Mouse (Mus musculus) intestine, embryonic 15.5 days (tissue): Measurements from ENCODE around the gene Dst. TPM values are rescaled to one million over a fixed set of nuclear protein-coding genes. Genes with fewer than 3 reads are reported as not detected.

Experiments used
- ATAC-seq: fragments of 200-750 bp; cut with Nextera tagmentation; 2 replicates; pipeline ENCODE4 v1.8.0; 2017; ENCODE audit warnings: moderate TSS enrichment, moderate library complexity
- H3K27ac ChIP-seq: fragments of 300-500 bp; sonication (generic); 2 replicates; pipeline ENCODE4 v1.5.1; 2015; ENCODE audit warnings: mild to moderate bottlenecking, inconsistent platforms
- H3K27me3 ChIP-seq: fragments of 300-500 bp; sonication (generic); replicated peaks from 2 replicates; pipeline ENCODE4 v1.6.1; 2015; ENCODE audit warnings: inconsistent platforms
- H3K36me3 ChIP-seq: fragments of 300-500 bp; sonication (generic); 2 replicates; pipeline ENCODE4 v1.6.1; 2015; ENCODE audit warnings: inconsistent platforms
- H3K4me1 ChIP-seq: fragments of 300-500 bp; sonication (generic); replicated peaks from 2 replicates; pipeline ENCODE4 v1.6.1; 2015; ENCODE audit warnings: inconsistent platforms
- H3K4me2 ChIP-seq: fragments of 300-500 bp; sonication (generic); replicated peaks from 2 replicates; pipeline ENCODE4 v1.6.1; 2015; ENCODE audit warnings: mild to moderate bottlenecking, inconsistent platforms
- H3K4me3 ChIP-seq: fragments of 300-500 bp; sonication (generic); replicated peaks from 2 replicates; pipeline ENCODE4 v1.5.1; 2015; ENCODE audit warnings: inconsistent platforms
- H3K9ac ChIP-seq: fragments of 300-500 bp; sonication (generic); 2 replicates; pipeline ENCODE4 v1.6.1; 2015; ENCODE audit warnings: inconsistent platforms
- H3K9me3 ChIP-seq: fragments of 300-500 bp; sonication (generic); 2 replicates; pipeline ENCODE4 v1.6.1; 2016; ENCODE audit warnings: inconsistent platforms
- WGBS: fragments of 180-500 bp; shearing (Covaris S2); methylation state at CpG from one replicate; pipeline ENCODE4 v1.1.7; 2015; 5-methylcytosine and 5-hydroxymethylcytosine counted together
- polyA plus RNA-seq: library from polyadenylated mRNA; unstranded; fragments of >200 nt; fragmentation: Nextera tagmentation; extraction: Ambion mirVana; gene quantifications from 2 replicates; pipeline ENCODE4 v1.2.1, GENCODE M21; 2015

Dst gene
- polyA plus RNA-seq, 1 experiment from 2014 or later: 19.2 TPM

DNA sequence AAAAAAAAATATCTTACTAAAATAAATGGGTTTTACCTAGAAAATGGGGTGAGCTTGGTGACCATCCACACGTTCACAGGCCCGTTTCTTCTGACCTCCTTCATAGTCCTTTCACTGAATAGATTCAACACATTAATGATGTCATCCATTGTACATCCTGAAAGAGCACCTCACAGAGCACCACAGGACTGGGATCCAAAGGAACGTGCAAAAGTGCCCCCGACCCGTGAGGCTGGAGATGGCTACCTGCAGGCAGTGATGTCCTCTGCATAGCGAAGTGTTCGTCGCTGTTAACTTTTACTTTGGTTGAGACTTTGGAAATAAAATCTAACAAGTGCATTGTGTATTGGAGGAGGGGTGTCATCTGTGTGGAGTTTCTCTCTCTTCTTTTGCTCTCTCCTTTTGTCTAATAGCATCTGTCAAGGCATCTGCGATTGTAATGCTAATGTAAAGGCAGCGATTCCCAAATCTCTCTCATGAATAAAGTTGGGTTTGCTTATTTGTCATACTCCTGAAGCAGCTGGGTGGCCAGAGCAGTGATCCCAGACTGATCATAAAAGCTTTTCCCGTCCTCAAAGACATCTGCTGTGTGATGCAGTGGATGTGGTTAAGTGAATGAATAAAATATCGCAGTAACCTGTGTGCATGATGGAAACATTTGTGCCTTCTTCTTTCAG is 275.4 kb downstream of the Dst start:
- H3K27me3 ChIP-seq: no peaks in the 10 kb centered on the region
- ATAC-seq: no peak
- no peak overlapping the region for H3K4me3 ChIP-seq
- H3K9ac ChIP-seq: no peak overlapping the region
- H3K36me3 ChIP-seq: no peaks in the 10 kb centered on the region
- H3K4me2 ChIP-seq: no peak overlapping the region
- H3K9me3 ChIP-seq: no peaks in the 10 kb centered on the region
- no peaks in the 10 kb centered on the region for H3K4me1 ChIP-seq
- 89% methylated on average over 12 of the region's 12 CpGs for WGBS
- no peak overlapping the region for H3K27ac ChIP-seq

DNA sequence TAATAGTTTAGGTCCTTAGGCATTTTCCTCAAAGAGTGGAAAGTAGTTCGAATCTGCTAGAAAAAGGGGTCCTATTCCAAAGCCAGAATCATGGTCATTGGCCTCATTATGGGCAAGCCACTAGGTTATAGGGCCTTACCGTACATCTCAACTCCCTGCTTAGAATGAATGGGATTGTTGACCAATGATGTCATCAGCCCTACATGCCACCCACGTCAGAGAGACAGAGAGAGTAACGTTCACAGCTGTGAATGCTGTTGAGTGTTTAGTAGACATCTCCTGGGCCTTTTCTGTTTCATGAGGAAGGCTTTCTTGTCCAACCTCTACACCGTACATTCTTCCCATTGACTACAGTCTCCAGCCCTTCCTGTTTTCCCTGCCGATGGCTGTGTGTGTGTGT is 276.2 kb downstream of the Dst start:
- Histone ChIP-seq H3K4me1 (no peaks in the 10 kb centered on the region), H3K4me2 (no peak overlapping the region), H3K4me3 (no peak overlapping the region), H3K36me3 (no peaks in the 10 kb centered on the region), H3K9ac (no peak overlapping the region), H3K9me3 (no peaks in the 10 kb centered on the region), H3K27ac (no peak overlapping the region), H3K27me3 (no peaks in the 10 kb centered on the region)
- ATAC-seq: no peak
- 62% methylated on average over 6 of the region's 6 CpGs for WGBS

DNA sequence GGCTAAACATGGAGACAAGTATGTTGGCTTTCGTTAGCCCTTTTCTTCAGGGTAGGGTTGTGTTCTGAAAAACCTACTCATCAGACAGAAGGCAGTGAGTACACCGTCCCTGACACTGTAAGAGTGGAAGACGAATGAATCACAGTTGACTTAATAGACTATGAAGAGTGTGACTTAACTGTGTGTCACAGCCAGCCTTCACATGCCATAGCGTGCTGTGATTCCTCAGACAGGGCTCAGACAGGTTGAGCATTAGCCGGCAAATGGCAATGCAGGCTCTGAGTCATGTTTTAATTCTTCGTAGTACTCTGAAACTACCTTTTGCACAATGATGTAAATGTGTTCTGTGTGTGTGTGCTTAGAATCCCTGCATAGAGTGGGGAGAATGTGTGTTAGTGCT is 278.0 kb downstream of the Dst start:
- Histone ChIP-seq H3K36me3 (no peaks in the 10 kb centered on the region), H3K9ac (no peak overlapping the region), H3K27me3 (no peaks in the 10 kb centered on the region), H3K4me1 (no peaks in the 10 kb centered on the region), H3K9me3 (no peaks in the 10 kb centered on the region), H3K4me3 (no peak overlapping the region), H3K27ac (no peak overlapping the region), H3K4me2 (no peak overlapping the region)
- no peak for ATAC-seq
- WGBS: 89% methylated on average over 6 of the region's 6 CpGs

DNA sequence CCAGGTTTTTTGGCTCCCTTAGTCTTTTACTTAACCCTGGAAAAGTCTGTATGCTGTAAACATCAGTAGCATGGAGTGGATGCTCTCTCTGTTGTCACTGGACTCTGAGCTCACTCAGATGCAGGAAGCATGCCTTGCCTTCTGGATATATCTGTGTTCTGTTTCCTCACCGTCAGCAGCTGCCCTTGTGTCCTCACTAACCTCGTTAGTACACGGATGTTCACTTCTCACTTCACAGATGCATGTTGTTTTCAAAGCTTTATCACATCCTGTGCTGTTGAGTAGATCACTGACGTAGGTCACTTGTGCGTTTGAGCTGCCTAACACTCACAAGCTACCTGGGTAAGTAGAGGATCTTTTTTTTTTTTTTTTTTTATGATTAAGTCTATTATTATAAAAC is 279.5 kb downstream of the Dst start:
- H3K36me3 ChIP-seq: no peaks in the 10 kb centered on the region
- H3K4me1 ChIP-seq: no peaks in the 10 kb centered on the region
- H3K4me2 ChIP-seq: no peak overlapping the region
- WGBS: 77% methylated on average over 5 of the region's 5 CpGs
- H3K4me3 ChIP-seq: no peak overlapping the region
- no peaks in the 10 kb centered on the region for H3K27me3 ChIP-seq
- no peak overlapping the region for H3K9ac ChIP-seq
- H3K9me3 ChIP-seq: no peaks in the 10 kb centered on the region
- H3K27ac ChIP-seq: no peak overlapping the region
- ATAC-seq: no peak

DNA sequence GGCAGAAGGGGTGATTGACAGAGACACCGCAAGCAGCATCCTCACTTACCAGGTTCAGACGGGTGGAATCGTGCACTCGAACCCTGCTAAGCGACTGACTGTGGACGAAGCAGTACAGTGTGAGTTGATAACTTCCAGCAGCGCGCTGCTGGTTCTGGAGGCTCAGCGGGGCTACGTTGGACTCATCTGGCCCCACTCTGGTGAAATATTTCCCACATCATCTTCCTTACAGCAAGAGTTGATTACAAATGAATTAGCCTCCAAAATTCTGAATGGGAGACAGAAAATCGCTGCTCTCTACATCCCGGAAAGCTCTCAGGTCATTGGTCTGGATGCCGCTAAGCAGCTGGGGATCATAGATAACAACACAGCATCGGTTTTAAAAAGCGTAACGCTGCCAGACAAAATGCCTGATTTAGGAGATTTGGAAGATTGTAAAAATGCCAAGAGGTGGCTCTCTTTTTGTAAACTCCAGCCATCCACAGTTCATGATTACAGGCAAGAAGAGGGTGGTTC is 280.8 kb downstream of the Dst start:
- Histone ChIP-seq H3K9ac (no peak overlapping the region), H3K9me3 (no peaks in the 10 kb centered on the region), H3K4me1 (no peaks in the 10 kb centered on the region), H3K27ac (no peak overlapping the region), H3K36me3 (no peaks in the 10 kb centered on the region), H3K4me2 (no peak overlapping the region), H3K27me3 (no peaks in the 10 kb centered on the region), H3K4me3 (no peak overlapping the region)
- WGBS: 84% methylated on average over 16 of the region's 16 CpGs
- no peak for ATAC-seq

DNA sequence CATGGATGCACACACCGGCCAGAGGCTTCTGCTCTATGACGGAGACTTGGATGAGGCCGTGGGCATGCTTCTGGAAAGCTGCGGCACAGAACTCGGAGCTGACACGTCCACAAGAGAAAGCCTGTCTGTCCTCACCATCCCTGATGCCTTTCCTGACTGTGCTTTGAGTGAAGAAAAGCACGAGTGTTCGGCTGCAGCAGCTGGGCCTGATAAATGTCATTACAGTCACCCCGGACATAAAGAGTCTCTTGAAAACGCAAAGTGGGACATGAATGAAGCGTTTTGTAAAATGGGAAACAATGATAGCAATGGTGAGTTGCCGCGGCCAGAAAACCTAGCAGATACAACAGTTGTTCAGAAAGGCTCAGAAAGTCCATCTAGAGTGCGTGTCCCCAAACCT is 281.3 kb downstream of the Dst start:
- Histone ChIP-seq H3K4me1 (no peaks in the 10 kb centered on the region), H3K27me3 (no peaks in the 10 kb centered on the region), H3K9ac (no peak overlapping the region), H3K9me3 (no peaks in the 10 kb centered on the region), H3K36me3 (no peaks in the 10 kb centered on the region), H3K4me3 (no peak overlapping the region), H3K4me2 (no peak overlapping the region), H3K27ac (no peak overlapping the region)
- 0 out of 2 replicates have a peak, but pooled peaks have one; percentile 55 for ATAC-seq
- WGBS: 68% methylated on average over 14 of the region's 14 CpGs

DNA sequence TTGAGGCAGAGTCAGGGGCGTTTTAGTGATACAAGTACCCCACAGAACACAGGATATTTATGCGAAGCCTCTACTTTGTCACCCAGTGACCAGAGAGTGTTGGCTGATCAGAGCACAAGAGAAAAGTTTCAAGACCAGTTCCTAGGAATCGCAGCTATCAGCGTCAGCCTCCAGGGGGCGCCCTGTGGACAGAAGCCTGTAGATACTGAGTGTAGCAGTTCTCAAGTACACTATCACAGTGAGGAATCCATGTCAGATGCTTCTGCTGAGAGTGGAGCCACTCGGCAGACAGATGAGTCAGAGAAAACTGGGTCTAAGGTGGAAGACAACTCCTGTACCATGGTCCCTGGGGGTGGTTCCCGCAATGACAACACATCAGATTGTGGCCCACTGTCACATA is 281.9 kb downstream of the Dst start:
- Histone ChIP-seq H3K4me1 (no peaks in the 10 kb centered on the region), H3K27ac (no peak overlapping the region), H3K4me2 (no peak overlapping the region), H3K9me3 (no peaks in the 10 kb centered on the region), H3K36me3 (no peaks in the 10 kb centered on the region), H3K27me3 (no peaks in the 10 kb centered on the region), H3K4me3 (no peak overlapping the region), H3K9ac (no peak overlapping the region)
- ATAC-seq: no peak
- 68% methylated on average over 7 of the region's 7 CpGs for WGBS

DNA sequence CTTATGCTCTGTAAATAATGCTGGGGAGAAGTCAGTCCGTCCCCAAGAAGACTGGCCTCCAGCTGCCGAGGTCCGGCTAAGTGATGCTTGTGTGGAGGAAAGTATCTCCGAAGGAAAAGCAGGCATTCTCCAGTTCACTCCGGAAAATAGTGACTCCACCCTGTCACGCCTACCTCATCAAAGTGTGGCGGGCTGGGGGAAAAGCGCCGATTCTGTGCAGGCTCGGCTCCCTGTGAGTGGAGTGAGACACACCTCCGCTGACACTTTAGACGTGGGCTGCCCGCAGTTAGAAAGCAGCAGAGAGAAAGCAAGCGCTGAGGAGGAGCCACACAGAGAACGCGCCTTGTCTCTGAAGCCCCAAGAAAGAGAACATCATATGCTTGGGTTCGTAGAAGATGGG is 284.1 kb downstream of the Dst start:
- Histone ChIP-seq H3K4me3 (no peak overlapping the region), H3K9ac (no peak overlapping the region), H3K27me3 (no peaks in the 10 kb centered on the region), H3K4me1 (no peaks in the 10 kb centered on the region), H3K4me2 (no peak overlapping the region), H3K27ac (no peak overlapping the region), H3K36me3 (no peaks in the 10 kb centered on the region), H3K9me3 (no peaks in the 10 kb centered on the region)
- WGBS: 86% methylated on average over 17 of the region's 17 CpGs
- ATAC-seq: no peak

DNA sequence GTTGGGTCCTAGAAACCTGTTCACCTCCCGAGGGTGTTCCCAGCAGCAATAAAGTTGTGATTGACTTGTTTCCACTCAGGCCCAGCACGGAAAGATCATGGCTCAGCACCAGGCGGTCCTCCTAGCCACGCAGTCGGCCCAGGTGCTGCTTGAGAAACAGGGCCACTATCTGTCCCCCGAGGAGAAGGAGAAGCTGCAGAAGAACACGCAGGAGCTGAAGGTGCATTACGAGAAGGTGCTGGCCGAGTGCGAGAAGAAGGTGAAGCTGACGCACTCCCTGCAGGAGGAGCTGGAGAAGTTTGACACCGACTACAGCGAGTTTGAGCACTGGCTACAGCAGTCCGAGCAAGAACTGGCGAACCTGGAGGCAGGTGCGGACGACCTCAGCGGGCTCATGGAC is 292.8 kb downstream of the Dst start:
- no peak overlapping the region for H3K9ac ChIP-seq
- H3K4me2 ChIP-seq: no peak overlapping the region
- no peaks in the 10 kb centered on the region for H3K4me1 ChIP-seq
- H3K4me3 ChIP-seq: no peak overlapping the region
- no peak overlapping the region for H3K27ac ChIP-seq
- 93% methylated on average over 18 of the region's 18 CpGs for WGBS
- H3K36me3 ChIP-seq: 0 out of 2 replicates have a peak, but pooled peaks cover 4% of the 10 kb centered on the region
- no peak for ATAC-seq
- no peaks in the 10 kb centered on the region for H3K27me3 ChIP-seq
- H3K9me3 ChIP-seq: no peaks in the 10 kb centered on the region

DNA sequence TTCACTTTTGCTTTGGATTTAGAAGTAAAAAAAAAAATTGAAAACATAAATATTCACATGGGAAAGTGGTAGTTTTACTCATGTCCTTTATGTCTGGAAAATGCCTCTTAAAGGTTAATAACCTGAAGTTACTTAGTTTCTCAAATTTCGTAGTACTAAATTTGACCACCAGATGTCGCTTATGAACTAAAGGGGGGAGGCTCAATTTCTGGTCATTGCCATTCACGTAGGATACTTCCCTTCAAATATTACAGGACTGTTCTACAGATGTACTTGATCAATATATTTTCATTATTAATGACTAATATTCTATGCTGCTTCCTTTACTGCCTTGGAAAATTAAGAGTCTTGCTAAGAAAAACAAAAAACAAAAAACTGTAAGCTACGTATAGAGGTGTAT is 293.5 kb downstream of the Dst start:
- no peak overlapping the region for H3K4me2 ChIP-seq
- 0 out of 2 replicates have a peak, but pooled peaks cover 4% of the 10 kb centered on the region for H3K36me3 ChIP-seq
- no peaks in the 10 kb centered on the region for H3K27me3 ChIP-seq
- no peak overlapping the region for H3K9ac ChIP-seq
- WGBS: 40% methylated on average over 4 of the region's 4 CpGs
- H3K27ac ChIP-seq: no peak overlapping the region
- no peaks in the 10 kb centered on the region for H3K4me1 ChIP-seq
- no peak overlapping the region for H3K4me3 ChIP-seq
- no peaks in the 10 kb centered on the region for H3K9me3 ChIP-seq
- ATAC-seq: no peak

DNA sequence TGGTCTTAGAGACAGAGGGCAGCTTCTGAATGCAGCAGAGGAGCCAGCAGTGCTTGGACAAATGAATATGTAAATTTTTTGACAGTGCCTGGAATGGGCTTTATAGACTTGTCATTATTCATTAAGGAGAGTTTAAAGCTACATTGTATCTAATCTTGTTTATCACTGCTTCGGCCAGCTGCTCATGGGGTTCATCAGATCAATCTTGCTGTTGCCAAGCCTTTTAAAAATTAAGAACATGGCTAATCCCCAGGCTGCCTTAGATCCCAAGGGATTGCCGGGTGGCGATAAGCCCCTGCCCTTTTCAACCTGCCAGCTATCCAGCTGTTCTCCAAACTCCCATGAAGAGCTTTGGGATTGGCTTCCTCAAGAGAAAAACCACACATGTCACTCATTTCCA is 303.7 kb downstream of the Dst start:
- Histone ChIP-seq H3K27me3 (no peaks in the 10 kb centered on the region), H3K9ac (no peak overlapping the region), H3K27ac (no peak overlapping the region), H3K4me2 (no peak overlapping the region), H3K36me3 (0 out of 2 replicates have a peak, but pooled peaks cover 2% of the 10 kb centered on the region), H3K4me1 (no peaks in the 10 kb centered on the region), H3K4me3 (no peak overlapping the region), H3K9me3 (no peaks in the 10 kb centered on the region)
- WGBS: 79% methylated on average over 3 of the region's 3 CpGs
- ATAC-seq: no peak

DNA sequence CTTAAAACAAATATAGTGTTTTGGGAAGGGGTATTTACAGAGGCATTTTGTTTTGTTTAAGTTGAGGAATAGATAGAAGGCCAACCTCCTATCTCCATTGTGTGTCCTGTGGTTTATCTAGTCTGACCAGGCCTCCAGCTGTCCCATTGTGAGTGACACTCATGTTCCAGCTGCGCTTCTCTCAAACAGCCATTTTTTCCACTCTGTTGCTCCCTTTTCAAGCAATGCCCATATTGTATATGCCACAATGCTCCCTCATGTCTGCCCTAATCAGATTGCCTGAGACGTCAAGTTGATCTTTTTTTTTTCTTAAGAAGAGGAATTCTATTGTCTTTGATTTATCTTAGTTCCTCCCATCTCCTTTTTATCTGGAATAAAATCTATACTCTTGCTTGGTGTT is 308.4 kb downstream of the Dst start:
- Histone ChIP-seq H3K9me3 (no peaks in the 10 kb centered on the region), H3K4me1 (no peaks in the 10 kb centered on the region), H3K4me3 (no peak overlapping the region), H3K9ac (no peak overlapping the region), H3K27me3 (no peaks in the 10 kb centered on the region), H3K36me3 (0 out of 2 replicates have a peak, but pooled peaks cover 2% of the 10 kb centered on the region), H3K27ac (no peak overlapping the region), H3K4me2 (no peak overlapping the region)
- ATAC-seq: no peak
- WGBS: 81% methylated on average over 2 of the region's 2 CpGs

DNA sequence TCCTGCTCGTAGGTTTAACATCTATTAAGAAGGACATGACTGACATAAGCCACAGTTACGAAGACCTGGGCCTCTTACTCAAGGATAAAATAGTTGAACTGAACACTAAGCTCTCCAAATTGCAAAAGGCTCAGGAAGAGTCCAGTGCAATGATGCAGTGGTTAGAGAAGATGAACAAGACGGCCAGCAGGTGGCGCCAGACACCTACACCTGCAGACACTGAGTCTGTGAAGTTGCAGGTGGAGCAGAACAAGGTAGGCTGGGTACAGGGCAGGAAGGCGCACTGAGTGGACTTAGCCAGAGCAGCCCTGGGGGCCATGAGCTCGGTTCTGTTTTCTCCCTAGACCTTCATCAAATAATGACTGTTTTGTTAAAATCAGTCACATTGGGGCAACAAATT is 310.3 kb downstream of the Dst start:
- Histone ChIP-seq H3K9ac (no peak overlapping the region), H3K9me3 (no peaks in the 10 kb centered on the region), H3K27ac (no peak overlapping the region), H3K4me3 (no peak overlapping the region), H3K36me3 (0 out of 2 replicates have a peak, but pooled peaks cover 2% of the 10 kb centered on the region), H3K27me3 (no peaks in the 10 kb centered on the region), H3K4me2 (no peak overlapping the region), H3K4me1 (no peaks in the 10 kb centered on the region)
- peak; percentile 86 for ATAC-seq
- WGBS: 28% methylated on average over 6 of the region's 6 CpGs
